Mouse (Mus musculus): Measurements from ENCODE around the gene Gpatch2. TPM values are rescaled to one million over a fixed set of nuclear protein-coding genes. Genes with fewer than 3 reads are reported as not detected.

Gpatch2 gene
- polyA plus RNA-seq, 1 experiment from 2014 or later: 23.5 TPM

GRCm38 (mm10) chr1:187286924-187287323, 71.6 kb downstream of the Gpatch2 start:
- H3K4me3 ChIP-seq (ENCODE audit: low read depth, low read length): no peak overlapping the region
- 71% methylated on average over 3 of the region's 3 CpGs for WGBS
- no peak for ATAC-seq (ENCODE audit: insufficient number of reproducible peaks, insufficient read depth, low FRiP score, low read depth)
- H3K4me2 ChIP-seq (replicated peaks; ENCODE audit: low read depth, low read length): no peak overlapping the region
- H3K9ac ChIP-seq (replicated peaks; ENCODE audit: low read depth, low read length): no peak overlapping the region
- no peak overlapping the region for H3K27ac ChIP-seq (ENCODE audit: low read length)
- H3K36me3 ChIP-seq (ENCODE audit: control insufficient read depth, insufficient read depth, low read length): no peaks in the 10 kb centered on the region
- H3K27me3 ChIP-seq (ENCODE audit: control insufficient read depth, insufficient read depth, low read length): no peaks in the 10 kb centered on the region
- no peaks in the 10 kb centered on the region for H3K9me3 ChIP-seq (ENCODE audit: control insufficient read depth, low read depth, low read length)
- H3K4me1 ChIP-seq (ENCODE audit: control insufficient read depth, insufficient read depth, low read length): no peaks in the 10 kb centered on the region

GRCm38 (mm10) chr1:187290186-187290585, 74.9 kb downstream of the Gpatch2 start:
- Histone ChIP-seq H3K9me3 (ENCODE audit: control insufficient read depth, low read depth, low read length) (no peaks in the 10 kb centered on the region), H3K9ac (replicated peaks; ENCODE audit: low read depth, low read length) (no peak overlapping the region), H3K36me3 (ENCODE audit: control insufficient read depth, insufficient read depth, low read length) (no peaks in the 10 kb centered on the region), H3K4me2 (replicated peaks; ENCODE audit: low read depth, low read length) (no peak overlapping the region), H3K27ac (ENCODE audit: low read length) (no peak overlapping the region), H3K27me3 (ENCODE audit: control insufficient read depth, insufficient read depth, low read length) (no peaks in the 10 kb centered on the region), H3K4me3 (ENCODE audit: low read depth, low read length) (no peak overlapping the region), H3K4me1 (ENCODE audit: control insufficient read depth, insufficient read depth, low read length) (no peaks in the 10 kb centered on the region)
- no peak for ATAC-seq (ENCODE audit: insufficient number of reproducible peaks, insufficient read depth, low FRiP score, low read depth)
- 93% methylated on average over 7 of the region's 7 CpGs for WGBS

- Histone ChIP-seq H3K9me3 (ENCODE audit: control insufficient read depth, low read depth, low read length) (no peaks in the 10 kb centered on the region), H3K9ac (replicated peaks; ENCODE audit: low read depth, low read length) (no peak overlapping the region), H3K4me3 (ENCODE audit: low read depth, low read length) (no peak overlapping the region), H3K4me1 (ENCODE audit: control insufficient read depth, insufficient read depth, low read length) (no peaks in the 10 kb centered on the region), H3K27ac (ENCODE audit: low read length) (no peak overlapping the region), H3K27me3 (ENCODE audit: control insufficient read depth, insufficient read depth, low read length) (no peaks in the 10 kb centered on the region), H3K36me3 (ENCODE audit: control insufficient read depth, insufficient read depth, low read length) (no peaks in the 10 kb centered on the region), H3K4me2 (replicated peaks; ENCODE audit: low read depth, low read length) (no peak overlapping the region)
- no peak for ATAC-seq (ENCODE audit: insufficient number of reproducible peaks, insufficient read depth, low FRiP score, low read depth)
- WGBS: 81% methylated on average over 10 of the region's 10 CpGs
These were observed 76.4 kb downstream of the Gpatch2 start for GRCm38 (mm10) chr1:187291480-187292394.

- 87% methylated on average over 3 of the region's 3 CpGs for WGBS
- H3K4me2 ChIP-seq (replicated peaks; ENCODE audit: low read depth, low read length): no peak overlapping the region
- ATAC-seq (ENCODE audit: insufficient number of reproducible peaks, insufficient read depth, low FRiP score, low read depth): no peak
- H3K4me1 ChIP-seq (ENCODE audit: control insufficient read depth, insufficient read depth, low read length): no peaks in the 10 kb centered on the region
- H3K27ac ChIP-seq (ENCODE audit: low read length): no peak overlapping the region
- H3K9me3 ChIP-seq (ENCODE audit: control insufficient read depth, low read depth, low read length): no peaks in the 10 kb centered on the region
- H3K4me3 ChIP-seq (ENCODE audit: low read depth, low read length): no peak overlapping the region
- H3K27me3 ChIP-seq (ENCODE audit: control insufficient read depth, insufficient read depth, low read length): no peaks in the 10 kb centered on the region
- no peak overlapping the region for H3K9ac ChIP-seq (replicated peaks; ENCODE audit: low read depth, low read length)
- no peaks in the 10 kb centered on the region for H3K36me3 ChIP-seq (ENCODE audit: control insufficient read depth, insufficient read depth, low read length)
These were observed 77.1 kb downstream of the Gpatch2 start for GRCm38 (mm10) chr1:187292395-187292749.

GRCm38 (mm10) chr1:187293233-187293632, 77.9 kb downstream of the Gpatch2 start:
- H3K4me3 ChIP-seq (ENCODE audit: low read depth, low read length): no peak overlapping the region
- whole genome bisulfite sequencing: 77% methylated on average over 3 of the region's 3 CpGs
- no peak overlapping the region for H3K9ac ChIP-seq (replicated peaks; ENCODE audit: low read depth, low read length)
- H3K4me2 ChIP-seq (replicated peaks; ENCODE audit: low read depth, low read length): no peak overlapping the region
- no peaks in the 10 kb centered on the region for H3K36me3 ChIP-seq (ENCODE audit: control insufficient read depth, insufficient read depth, low read length)
- no peak for ATAC-seq (ENCODE audit: insufficient number of reproducible peaks, insufficient read depth, low FRiP score, low read depth)
- H3K4me1 ChIP-seq (ENCODE audit: control insufficient read depth, insufficient read depth, low read length): no peaks in the 10 kb centered on the region
- no peaks in the 10 kb centered on the region for H3K9me3 ChIP-seq (ENCODE audit: control insufficient read depth, low read depth, low read length)
- H3K27me3 ChIP-seq (ENCODE audit: control insufficient read depth, insufficient read depth, low read length): no peaks in the 10 kb centered on the region
- H3K27ac ChIP-seq (ENCODE audit: low read length): no peak overlapping the region

- no peaks in the 10 kb centered on the region for H3K4me1 ChIP-seq (ENCODE audit: control insufficient read depth, insufficient read depth, low read length)
- no peak for ATAC-seq (ENCODE audit: insufficient number of reproducible peaks, insufficient read depth, low FRiP score, low read depth)
- H3K4me3 ChIP-seq (ENCODE audit: low read depth, low read length): no peak overlapping the region
- 72% methylated on average over 5 of the region's 5 CpGs for WGBS
- no peak overlapping the region for H3K4me2 ChIP-seq (replicated peaks; ENCODE audit: low read depth, low read length)
- no peak overlapping the region for H3K27ac ChIP-seq (ENCODE audit: low read length)
- no peaks in the 10 kb centered on the region for H3K36me3 ChIP-seq (ENCODE audit: control insufficient read depth, insufficient read depth, low read length)
- H3K27me3 ChIP-seq (ENCODE audit: control insufficient read depth, insufficient read depth, low read length): no peaks in the 10 kb centered on the region
- H3K9ac ChIP-seq (replicated peaks; ENCODE audit: low read depth, low read length): no peak overlapping the region
- no peaks in the 10 kb centered on the region for H3K9me3 ChIP-seq (ENCODE audit: control insufficient read depth, low read depth, low read length)
These were observed 79.2 kb downstream of the Gpatch2 start for GRCm38 (mm10) chr1:187294522-187294921.

- H3K4me3 ChIP-seq (ENCODE audit: low read depth, low read length): no peak overlapping the region
- H3K4me2 ChIP-seq (replicated peaks; ENCODE audit: low read depth, low read length): no peak overlapping the region
- H3K4me1 ChIP-seq (ENCODE audit: control insufficient read depth, insufficient read depth, low read length): no peaks in the 10 kb centered on the region
- 93% methylated on average over 6 of the region's 6 CpGs for WGBS
- no peaks in the 10 kb centered on the region for H3K9me3 ChIP-seq (ENCODE audit: control insufficient read depth, low read depth, low read length)
- no peak overlapping the region for H3K27ac ChIP-seq (ENCODE audit: low read length)
- H3K27me3 ChIP-seq (ENCODE audit: control insufficient read depth, insufficient read depth, low read length): no peaks in the 10 kb centered on the region
- H3K9ac ChIP-seq (replicated peaks; ENCODE audit: low read depth, low read length): no peak overlapping the region
- H3K36me3 ChIP-seq (ENCODE audit: control insufficient read depth, insufficient read depth, low read length): no peaks in the 10 kb centered on the region
- ATAC-seq (ENCODE audit: insufficient number of reproducible peaks, insufficient read depth, low FRiP score, low read depth): no peak
These were observed 79.8 kb downstream of the Gpatch2 start for GRCm38 (mm10) chr1:187295038-187295559.

GRCm38 (mm10) chr1:187295711-187296110, 80.4 kb downstream of the Gpatch2 start:
- no peak overlapping the region for H3K9ac ChIP-seq (replicated peaks; ENCODE audit: low read depth, low read length)
- H3K36me3 ChIP-seq (ENCODE audit: control insufficient read depth, insufficient read depth, low read length): no peaks in the 10 kb centered on the region
- WGBS: 81% methylated on average over 1 of the region's 1 CpGs
- no peaks in the 10 kb centered on the region for H3K9me3 ChIP-seq (ENCODE audit: control insufficient read depth, low read depth, low read length)
- no peak for ATAC-seq (ENCODE audit: insufficient number of reproducible peaks, insufficient read depth, low FRiP score, low read depth)
- no peak overlapping the region for H3K27ac ChIP-seq (ENCODE audit: low read length)
- H3K27me3 ChIP-seq (ENCODE audit: control insufficient read depth, insufficient read depth, low read length): no peaks in the 10 kb centered on the region
- H3K4me3 ChIP-seq (ENCODE audit: low read depth, low read length): no peak overlapping the region
- peaks cover 4% of the 10 kb centered on the region; the same call in 1 of the 2 replicates for H3K4me1 ChIP-seq (ENCODE audit: control insufficient read depth, insufficient read depth, low read length)
- H3K4me2 ChIP-seq (replicated peaks; ENCODE audit: low read depth, low read length): no peak overlapping the region
